Mouse (Mus musculus) liver, adult (tissue): ENCODE results near the gene Gm12184.

Experiments used
- GATA4 ChIP-seq: IDR thresholded peaks from 2 replicates; pipeline ENCODE4 v1.6.1; 2014; ENCODE audit warnings: mild to moderate bottlenecking, low read length; ENCODE audit not compliant: insufficient replicate concordance

The Gm12184 gene

DNA sequence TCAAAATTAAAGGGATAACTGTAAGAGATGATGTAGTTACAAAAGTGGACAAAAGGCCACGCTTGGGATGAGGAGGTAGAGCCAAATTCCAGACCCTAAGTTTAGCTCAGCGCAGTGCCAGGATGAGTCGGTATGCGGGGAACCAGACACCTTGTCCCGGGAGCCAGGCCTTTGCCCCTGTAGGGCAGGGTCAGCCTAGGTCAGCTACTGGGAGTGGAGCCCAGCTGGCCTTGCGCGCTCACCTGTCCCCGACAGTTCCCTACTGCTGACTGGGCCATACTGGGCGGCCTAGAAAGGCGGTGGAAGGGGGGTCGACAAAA lies 10.5 kb upstream of the Gm12184 start:
- TF ChIP-seq GATA4 = no peak

DNA sequence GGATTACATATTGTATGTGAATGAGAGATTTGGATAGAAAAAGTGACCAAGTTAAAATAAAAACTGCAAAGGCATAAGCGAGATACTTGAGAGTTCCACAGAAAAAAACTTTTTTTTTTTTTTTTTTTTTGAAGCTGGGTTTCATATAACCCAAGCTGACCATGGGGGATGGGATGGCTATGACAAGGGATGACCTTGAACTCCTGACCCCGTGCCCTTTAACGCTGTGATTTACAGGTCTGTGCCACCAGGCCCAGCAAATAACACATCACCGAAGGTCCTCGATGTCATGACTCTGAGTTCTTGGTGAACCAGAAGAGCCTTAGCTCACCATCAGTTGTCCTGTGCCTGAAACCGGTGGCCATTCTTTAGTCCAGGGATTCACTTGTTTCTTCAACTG lies 9.5 kb upstream of the Gm12184 start:
- no peak for TF ChIP-seq GATA4

DNA sequence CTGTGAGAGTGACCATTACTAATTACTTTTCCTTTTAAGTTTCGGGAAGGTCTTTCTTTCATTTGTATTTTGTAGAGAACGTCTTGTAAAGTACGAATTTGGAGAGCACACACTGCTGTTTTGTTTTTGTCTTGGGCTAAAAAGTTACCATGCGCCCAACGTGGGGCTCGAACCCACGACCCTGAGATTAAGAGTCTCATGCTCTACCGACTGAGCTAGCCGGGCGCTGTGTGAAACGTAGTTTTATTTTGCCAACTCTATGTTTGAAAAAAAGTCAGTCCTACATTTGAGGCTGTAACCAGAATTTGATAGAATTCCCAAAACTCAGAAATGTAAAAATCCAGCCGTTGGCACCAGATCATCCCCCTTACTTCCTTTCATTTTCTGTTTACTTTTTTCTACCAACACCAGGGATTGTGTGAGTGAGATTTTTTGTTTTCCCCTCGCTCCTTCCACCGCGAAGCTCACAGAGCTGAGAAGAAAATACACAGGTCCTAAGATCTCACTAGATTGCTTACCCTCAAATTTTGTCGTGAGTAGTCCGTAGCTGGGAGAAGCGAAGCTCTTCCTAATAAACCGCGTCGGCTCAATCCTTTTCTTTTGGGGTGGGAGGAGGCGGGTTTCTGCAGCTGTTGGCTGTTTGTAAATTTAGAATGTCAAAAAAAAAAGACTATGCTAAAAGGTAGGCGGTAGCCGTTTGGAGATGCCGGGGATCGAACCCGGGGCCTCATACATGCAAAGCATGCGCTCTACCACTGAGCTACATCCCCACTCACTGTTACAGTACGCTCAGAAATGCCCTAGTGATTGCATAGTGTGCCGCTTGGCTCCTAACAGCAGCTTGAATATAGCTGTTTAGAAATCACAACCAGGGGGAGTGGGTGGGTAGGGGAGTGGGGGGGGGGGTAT lies 7.5 kb upstream of the Gm12184 start:
- TF ChIP-seq GATA4 = no peak

DNA sequence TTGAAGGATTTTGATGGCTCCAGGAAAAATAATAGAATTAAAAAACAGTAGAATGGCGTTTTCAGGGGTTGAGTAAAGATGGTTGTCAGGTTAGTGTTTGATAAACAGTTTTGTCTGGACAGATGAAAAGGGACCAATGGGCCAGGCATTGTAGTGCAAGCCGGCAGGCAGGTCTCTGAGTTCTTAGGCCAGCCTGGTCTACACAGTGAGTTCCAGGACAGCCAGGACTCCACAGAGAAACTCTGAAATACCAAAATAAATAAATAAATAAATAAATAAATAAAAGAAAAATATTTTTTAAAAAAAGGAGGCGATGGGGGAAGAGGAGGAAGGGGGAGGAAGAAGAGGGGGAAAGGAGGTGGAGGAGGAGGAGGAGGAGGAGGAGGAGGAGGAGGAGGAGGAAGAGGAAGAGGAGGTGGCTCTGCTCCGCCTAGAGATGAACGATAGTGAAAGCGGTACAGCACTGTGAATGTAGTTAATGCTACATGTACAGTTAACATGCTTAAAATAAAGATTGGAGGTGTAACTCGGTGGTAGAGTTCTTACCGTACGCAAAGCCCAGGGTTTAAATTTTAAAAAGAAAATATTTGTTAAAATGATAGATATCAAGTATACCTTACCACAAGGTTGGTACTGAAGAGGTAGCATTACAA lies 6.7 kb upstream of the Gm12184 start:
- no peak for TF ChIP-seq GATA4

DNA sequence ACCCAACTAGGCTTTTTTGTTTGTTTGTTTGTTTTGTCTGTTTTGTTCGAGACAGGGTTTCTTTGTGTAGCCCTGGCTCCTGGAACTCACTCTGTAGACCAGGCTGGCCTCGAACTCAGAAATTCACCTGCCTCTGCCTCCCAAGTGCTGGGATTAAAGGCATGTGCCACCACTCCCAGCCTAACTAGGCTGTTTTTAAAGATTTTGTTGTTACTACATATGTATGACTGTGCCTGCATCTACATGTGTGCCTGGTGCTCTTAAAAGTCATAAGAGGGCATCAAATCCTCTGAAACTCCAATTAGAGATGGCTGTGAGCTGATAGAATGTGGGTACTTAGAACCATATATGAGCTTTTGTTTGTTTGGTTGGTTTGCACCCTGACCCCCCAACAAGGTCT lies 4.8 kb upstream of the Gm12184 start:
- no peak for TF ChIP-seq GATA4

DNA sequence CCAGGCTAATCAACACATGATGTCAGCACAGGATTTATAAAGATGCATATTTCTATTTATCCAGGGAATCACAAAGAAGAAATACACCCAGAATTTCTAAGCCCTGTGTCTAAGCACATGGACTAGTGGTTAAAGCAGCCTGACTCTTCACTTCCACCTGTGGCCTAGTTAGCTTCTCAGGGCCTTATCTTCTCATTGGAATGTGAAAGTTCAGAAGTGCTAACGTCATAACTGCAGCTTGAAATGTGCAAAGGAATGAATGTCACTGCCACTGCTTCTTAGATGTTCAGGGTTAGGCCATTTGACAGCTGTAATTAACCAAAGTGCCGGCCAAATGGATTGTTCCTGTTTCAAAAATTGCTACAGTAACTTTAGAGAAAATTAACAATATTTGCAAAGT lies 3.8 kb upstream of the Gm12184 start:
- no peak for TF ChIP-seq GATA4

DNA sequence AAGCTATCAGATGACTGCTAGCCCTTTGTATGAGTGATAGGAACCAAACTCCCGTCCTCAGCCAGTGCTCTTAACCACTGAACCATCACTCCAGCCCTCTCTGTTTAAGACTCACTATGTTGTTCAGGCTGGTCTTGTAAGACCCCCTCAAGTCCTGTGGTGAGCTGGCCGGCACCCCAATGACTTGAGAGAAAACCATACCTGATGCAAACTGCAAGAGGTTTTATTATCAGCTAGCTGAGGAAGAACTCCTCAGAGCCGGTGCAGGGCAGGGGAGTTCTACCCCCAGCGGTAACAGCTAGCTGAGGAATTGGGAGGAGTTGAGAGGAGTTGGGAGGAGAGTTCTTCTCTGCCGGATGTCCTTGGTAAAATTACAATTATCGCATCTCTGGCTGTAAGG lies 1.5 kb upstream of the Gm12184 start:
- TF ChIP-seq GATA4 = no peak

DNA sequence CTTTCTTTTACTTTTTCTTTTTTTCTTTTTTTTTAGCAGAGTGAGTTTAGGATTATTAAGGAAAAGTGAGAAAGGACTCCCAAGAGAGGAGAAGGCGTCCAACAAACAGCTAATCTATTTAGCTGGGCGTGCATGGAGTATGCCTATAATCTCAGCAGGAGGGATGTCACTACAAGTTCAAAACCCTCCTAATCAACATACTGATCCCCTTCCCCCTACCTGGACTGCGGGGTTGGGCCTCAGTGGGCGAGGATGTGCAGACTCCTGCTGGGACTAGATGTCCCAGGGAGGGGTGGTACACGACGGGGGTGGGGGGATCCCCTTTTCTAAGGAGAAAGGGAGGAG lies 269 bp upstream of the Gm12184 start:
- TF ChIP-seq GATA4 = no peak

DNA sequence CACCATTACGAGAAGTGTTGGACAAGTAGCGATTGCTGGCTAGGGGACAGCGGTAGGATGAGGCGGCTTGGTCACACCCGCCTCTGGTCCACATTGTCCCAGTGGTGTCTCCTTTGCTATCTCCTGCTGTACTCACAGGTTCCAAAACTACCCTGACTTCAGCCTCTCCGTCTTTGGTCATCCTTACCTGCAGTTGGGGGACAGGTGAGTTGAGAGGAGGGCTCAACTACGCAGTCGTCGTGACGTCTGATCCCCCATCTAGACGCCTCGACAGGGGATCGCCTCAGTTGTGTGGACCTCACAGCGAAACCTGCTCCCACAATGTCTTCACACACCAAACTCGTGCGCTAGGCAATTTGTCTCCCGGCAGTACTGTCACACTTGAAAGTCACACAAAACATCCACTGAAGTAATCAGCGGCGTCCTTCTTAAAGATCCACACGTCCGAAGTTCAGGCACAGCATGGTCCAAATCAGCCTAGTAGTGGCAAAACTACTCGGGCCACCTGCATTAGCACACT lies 2.1 kb downstream of the Gm12184 start:
- no peak for TF ChIP-seq GATA4

DNA sequence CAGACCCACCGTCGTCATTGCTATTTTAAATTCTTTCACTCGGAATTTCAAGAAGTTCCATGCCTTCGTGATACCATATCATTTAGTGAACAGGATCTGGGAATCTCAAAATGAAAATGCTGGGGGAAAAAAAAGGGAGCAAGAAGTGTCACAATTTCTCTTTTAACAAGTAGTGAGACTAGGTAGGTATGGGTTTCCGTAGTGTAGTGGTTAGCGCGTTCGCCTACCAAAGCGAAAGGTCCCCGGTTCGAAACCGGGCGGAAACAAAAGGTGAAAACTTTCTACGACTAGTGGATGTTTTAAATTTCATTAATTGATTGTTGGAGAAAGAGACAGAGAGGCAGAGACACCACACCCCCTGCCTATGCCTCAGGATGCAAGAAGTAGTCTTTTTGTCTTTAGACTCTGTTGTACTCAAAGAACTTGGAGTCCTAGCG lies 2.9 kb downstream of the Gm12184 start:
- TF ChIP-seq GATA4 = no peak

DNA sequence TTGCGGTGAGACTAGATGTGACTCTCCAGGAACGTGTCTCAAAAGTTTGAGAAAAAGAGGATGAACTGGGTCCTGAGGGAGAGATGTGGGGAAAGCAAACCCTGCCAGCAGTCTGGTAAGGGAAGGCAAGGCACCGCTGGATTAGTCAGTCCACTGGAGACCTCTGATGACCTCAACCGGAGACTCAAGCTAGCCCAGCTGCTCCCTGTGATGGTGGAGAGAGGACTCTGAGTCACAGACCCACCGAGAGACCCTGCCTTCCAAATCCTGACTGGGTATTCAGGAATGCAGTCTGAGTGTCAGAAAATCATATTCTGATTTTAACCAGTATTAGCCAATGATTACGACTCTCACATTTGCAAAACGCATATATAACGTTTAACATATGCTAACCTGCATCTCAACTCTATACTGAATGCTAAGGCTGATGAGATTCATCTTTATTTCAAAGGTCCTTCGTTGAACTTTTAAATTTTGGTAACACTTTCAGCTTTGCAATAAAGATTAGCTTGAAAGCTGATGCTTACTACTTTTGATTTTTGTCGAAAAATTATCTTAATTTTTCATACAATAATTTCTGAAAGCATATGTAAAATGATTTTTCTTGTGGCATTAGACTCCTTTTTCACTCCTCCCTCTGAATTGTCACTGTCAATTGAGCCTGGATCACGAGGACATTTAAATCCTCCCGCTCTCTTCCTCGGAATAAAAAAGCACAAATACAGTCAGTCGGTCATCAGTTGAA lies 3.5 kb downstream of the Gm12184 start:
- TF ChIP-seq GATA4 = no peak

DNA sequence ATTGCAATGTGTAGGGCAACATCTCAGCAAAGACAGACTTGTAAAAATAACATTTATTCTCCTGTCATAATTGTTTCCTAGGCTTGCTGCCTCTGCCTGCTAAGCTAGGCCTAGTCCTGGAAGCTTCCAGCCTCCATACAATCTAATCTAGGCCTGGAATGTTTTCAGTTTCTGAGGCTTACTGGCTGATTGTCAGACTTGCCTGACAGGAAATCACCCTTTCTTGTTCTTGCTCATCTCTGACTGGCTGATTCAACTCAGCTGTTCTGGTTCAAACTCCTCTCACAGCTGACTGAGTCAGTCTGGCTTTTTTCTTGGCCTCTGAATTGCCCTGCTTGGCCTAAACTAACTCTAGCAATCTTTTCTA lies 6.2 kb downstream of the Gm12184 start:
- TF ChIP-seq GATA4 = peak; percentile 81; the same call in 1 of the 2 replicates

DNA sequence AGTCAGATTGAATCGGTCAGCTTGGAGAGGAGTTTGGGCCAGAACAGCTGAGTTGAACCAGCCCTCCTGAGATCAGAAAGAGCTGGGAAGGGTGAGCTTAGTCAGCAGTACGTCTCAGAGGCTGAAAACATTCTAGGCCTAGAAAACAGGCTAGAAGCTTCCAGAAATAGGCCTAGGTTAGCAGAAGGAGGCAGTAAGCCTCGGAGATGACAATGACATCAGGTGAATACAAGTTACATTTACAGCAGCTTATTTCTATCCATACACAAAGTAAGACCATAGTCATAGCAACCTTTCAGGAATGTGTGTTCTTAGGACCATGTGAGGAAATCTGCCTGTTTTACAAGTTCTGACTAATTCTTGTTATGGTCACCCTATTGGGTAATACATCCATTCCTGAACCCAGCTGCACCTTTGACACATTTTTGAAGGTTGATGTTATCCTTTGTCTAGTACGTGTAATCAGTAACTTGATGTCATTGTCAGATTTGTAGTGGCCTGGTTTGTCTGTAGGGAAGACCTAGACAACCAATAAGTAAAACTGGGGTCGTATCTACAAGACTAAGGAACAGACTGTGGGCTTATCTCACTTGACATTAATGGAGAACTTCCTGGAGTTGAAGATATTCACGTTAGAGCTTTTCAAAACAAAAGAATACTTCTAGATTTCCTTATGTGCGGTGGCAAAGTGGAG lies 6.7 kb downstream of the Gm12184 start:
- TF ChIP-seq GATA4 = no peak

DNA sequence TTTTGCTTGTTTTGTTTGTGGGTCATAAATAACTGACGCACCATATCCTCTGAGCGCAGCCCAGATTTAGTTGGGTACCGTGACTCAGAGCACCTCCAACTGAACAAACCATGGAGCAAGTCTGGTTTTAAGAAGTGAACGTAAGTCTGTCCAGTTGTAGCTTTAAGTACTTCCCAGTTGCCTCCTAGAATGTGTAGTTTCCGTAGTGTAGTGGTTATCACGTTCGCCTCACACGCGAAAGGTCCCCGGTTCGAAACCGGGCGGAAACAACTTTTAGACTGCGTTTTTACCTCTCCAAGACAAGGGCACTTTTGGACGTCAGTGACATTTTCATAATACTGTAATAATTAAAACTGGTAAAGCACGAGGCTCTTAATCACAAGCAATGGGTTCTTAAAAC lies 8.1 kb downstream of the Gm12184 start:
- peak; percentile 22; the same call in 1 of the 2 replicates for TF ChIP-seq GATA4

DNA sequence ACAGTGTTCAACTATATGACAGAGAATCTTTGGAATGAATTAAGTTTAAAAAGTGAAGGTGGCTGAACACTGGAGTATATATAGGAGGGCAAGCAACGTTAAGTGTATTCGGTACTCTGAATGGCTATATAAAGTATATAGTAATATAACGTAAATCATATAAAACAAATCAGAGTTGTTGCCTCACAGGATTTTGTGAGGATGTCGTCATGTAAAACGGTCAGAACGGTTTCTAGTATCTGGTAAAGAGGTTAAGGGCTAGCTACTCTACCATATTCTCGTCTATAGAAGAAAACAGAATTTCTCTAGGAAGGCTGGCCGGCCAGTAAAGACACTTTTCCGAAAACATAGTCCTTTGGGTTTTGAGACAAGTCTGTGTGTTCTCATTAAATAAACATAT lies 8.7 kb downstream of the Gm12184 start:
- no peak for TF ChIP-seq GATA4

DNA sequence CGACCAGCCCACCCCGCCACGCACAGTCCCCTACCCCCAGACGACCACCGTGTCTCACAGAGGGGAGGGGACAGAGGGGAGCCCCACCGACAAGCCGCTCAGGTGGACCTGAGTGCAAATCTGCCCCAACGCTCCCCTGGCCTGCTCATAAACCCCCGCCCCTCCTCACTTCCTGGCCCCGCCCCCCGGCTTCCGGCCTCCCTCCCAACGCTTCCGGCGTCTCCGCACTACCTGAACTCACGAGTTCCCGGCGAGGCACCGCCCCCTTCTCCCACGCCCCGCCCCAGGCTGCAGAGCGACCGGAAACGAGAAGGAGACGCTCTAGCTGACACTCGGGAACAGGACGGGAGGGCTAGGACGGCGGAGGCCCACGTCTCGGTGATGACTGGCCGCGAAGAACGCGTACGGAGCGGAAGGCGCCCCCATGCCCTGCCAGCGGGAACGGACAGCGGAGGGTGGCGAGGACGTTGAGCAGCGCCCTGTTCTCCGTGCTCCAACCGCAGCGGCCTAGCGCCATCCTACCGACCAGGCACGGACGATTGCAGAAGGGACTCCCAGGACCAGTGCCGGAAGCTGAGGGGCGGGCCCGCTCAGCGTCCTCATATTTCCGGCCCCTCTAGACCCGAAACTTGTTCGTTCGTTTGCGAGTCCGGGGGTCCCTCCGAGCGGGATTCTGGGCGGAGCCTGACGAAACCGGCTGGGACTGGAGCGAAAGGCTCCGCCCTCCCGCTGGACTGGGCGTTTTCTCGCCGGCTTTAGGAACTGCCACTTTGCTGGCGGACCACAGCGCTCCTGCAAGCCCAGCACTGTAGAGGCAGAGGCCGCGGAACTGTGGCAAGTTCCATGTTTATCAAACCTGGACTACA lies 9.4 kb downstream of the Gm12184 start, which contains the start of gene Trim41:
TSS of gene Trim41 (minus strand) at position 554 of the 866 bp plus-strand sequence.
- TF ChIP-seq GATA4 = peak; percentile 25; the same call in 1 of the 2 replicates
